Mouse (Mus musculus) bone marrow, adult 2 months (tissue): ENCODE results near the gene Cops4. TPM values are rescaled to one million over a fixed set of nuclear protein-coding genes. Genes with fewer than 3 reads are reported as not detected.

Source experiments
- H3K27ac ChIP-seq: fragments of 200-500 bp; 2 replicates; pipeline ENCODE4 v1.5.1; 2012; ENCODE audit warnings: low read depth, mild to moderate bottlenecking, control low read depth, inconsistent platforms, low read length; ENCODE audit not compliant: control insufficient read depth, poor library complexity, insufficient read depth
- H3K4me1 ChIP-seq: fragments of 200-500 bp; 2 replicates; pipeline ENCODE4 v1.6.1; 2011; ENCODE audit warnings: low read length; ENCODE audit not compliant: control insufficient read depth, insufficient read depth
- H3K4me3 ChIP-seq: fragments of 200-500 bp; replicated peaks from 2 replicates; pipeline ENCODE3; 2011; ENCODE audit warnings: mild to moderate bottlenecking, low read depth, low read length, control low read depth; ENCODE audit not compliant: control insufficient read depth
- CTCF ChIP-seq: fragments of 200-500 bp; IDR thresholded peaks from 2 replicates; pipeline ENCODE4 v1.5.1; 2011; ENCODE audit warnings: low read length, control low read depth; ENCODE audit not compliant: control insufficient read depth, insufficient read depth
- POLR2A ChIP-seq: fragments of 200-500 bp; IDR thresholded peaks from 2 replicates; pipeline ENCODE4 v1.6.1; 2011; ENCODE audit warnings: low read depth, mild to moderate bottlenecking, control low read depth, low read length, borderline replicate concordance; ENCODE audit not compliant: control insufficient read depth
- WGBS: fragments of 180-500 bp; shearing (Covaris S2); methylation state at CpG from one replicate; pipeline ENCODE4 v1.1.7; 2018; 5-methylcytosine and 5-hydroxymethylcytosine counted together
- polyA plus RNA-seq: library from polyadenylated mRNA; stranded (reverse); fragments of >200 nt; gene quantifications from 2 replicates; pipeline ENCODE4 v1.2.4, GENCODE M21; 2011; ENCODE audit warnings: low replicate concordance; ENCODE audit not compliant: missing spikeins, insufficient read depth, insufficient read length

The Cops4 gene
- polyA plus RNA-seq: 26.8 and 45.5 TPM in 2 replicates

DNA sequence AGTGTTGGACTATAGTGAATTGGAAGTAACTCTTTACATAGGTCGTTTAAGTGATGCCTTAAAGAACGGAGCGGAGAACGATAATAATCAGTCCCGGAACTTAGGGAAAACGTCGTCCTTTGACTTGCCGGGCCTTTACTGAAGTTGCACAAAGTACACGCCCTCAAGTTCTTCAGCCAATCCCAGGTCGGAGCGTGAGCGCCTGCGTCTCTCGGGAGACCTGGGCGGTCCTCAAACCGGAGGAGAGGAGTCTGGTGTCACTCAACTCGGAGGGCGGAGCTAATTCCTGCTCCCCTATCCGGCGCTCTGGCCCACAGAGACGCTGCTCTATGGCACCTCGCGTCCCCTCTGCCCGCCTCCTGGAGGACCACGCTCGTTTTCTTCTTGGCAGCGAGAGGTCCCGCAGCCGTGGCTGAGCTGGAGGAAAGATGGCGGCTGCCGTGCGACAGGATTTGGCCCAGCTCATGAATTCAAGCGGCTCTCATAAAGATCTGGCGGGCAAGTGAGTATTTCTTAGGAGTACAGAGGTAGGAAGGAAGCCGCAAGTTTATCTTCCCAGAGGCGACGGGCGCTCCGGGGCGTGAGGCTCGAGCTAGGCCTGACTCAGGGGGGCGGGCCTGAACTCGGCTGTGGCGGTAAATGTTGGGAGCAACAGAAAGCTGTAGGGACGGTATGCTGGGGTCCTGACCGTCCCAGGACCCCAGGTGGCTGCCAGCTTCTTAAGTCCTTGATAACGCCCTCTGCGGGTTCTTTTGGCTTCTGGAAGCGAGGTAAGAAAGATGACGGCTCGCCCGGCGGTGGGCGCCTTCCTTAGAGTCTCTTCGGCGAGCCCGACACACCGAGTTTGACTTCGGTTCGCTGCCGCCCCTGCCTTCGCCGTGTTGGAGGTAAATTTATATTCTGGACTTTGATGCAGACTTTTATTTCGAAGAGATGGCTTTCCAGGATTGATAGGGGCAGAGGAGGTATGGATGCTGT is at the start of gene Cops4:
Gene Cops4, plus strand, starts transcription at position 261 of the 978 bp plus-strand sequence.
- Histone ChIP-seq H3K27ac (peak within 1 kb of the TSS; percentile 57), H3K4me1 (no peaks in the 10 kb centered on the region; the same call in 1 of the 2 replicates), H3K4me3 (peak within 1 kb of the TSS; percentile 85)
- WGBS: under 1% methylated on average over 64 of the region's 64 CpGs
- no peak for TF ChIP-seq CTCF
- peak; percentile 66; the same call in 1 of the 2 replicates for TF ChIP-seq POLR2A

DNA sequence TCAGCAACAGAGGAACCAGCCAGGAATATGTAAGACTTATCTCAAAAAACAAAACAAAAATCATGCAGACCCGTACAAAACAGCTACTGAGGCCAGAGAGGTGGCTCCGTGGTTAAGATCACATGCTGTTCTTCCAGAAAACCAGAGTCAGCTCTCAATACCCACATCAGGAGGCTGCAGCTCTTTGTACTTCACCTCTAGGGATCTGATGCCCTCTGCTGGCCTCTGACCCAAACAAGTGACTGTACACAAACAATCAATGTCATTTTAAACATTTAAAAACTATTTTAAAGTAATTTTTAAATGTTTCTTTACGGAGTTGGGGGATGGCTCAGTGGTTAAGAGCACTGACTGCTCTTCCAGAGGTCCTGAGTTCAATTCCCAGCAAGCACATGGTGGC is 41.8 kb upstream of the Cops4 start:
- no peak overlapping the region for H3K27ac ChIP-seq
- TF ChIP-seq POLR2A: no peak
- TF ChIP-seq CTCF: no peak
- WGBS: 54% methylated on average over 3 of the region's 3 CpGs
- no peak overlapping the region for H3K4me3 ChIP-seq
- no peaks in the 10 kb centered on the region for H3K4me1 ChIP-seq

DNA sequence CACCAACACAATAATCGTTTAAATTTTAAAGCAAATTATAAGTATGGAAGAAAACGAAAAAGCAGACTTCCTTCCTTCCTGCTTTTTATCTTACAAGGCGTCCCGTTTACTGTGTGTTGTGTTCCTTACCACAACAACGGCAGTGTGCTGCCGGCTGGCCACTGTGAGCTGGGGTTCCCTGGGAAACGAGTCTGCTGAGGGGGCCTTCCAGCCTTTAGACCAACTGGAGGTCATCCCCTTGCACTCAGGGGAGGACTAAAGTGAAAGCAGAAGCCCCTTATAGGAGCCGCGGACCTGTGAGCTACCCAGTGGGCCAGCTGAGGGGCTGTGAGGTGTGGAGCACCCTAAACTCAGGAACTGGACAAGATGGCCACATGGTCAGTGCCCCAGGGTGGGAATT is 40.5 kb upstream of the Cops4 start:
- no peak for TF ChIP-seq POLR2A
- TF ChIP-seq CTCF: no peak
- Histone ChIP-seq H3K4me1 (no peaks in the 10 kb centered on the region), H3K4me3 (no peak overlapping the region), H3K27ac (no peak overlapping the region)
- 17% methylated on average over 9 of the region's 9 CpGs for WGBS

DNA sequence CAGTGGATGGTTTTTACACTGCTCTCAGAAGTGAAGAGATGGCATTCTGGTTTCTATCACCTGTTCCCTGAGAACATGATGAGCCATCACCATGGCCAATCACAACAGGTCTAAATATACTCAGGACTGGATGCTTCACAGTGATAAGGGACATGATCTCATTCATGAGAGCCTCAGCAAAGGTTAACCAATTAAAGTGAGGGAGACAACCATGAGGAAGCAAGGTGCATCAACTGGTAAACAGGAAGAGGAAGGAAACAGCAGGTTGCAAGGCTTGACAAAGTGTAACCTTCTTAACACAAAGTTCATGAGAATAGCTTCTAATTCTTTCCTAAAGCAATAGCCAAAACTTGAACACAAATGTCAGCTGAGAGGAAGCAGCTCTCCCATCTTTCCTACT is 34.5 kb upstream of the Cops4 start:
- H3K4me3 ChIP-seq: no peak overlapping the region
- H3K4me1 ChIP-seq: peaks cover 2% of the 10 kb centered on the region; the same call in 1 of the 2 replicates
- TF ChIP-seq CTCF: no peak
- no peak for TF ChIP-seq POLR2A
- H3K27ac ChIP-seq: peak overlapping the region; percentile 30; the same call in 1 of the 2 replicates

DNA sequence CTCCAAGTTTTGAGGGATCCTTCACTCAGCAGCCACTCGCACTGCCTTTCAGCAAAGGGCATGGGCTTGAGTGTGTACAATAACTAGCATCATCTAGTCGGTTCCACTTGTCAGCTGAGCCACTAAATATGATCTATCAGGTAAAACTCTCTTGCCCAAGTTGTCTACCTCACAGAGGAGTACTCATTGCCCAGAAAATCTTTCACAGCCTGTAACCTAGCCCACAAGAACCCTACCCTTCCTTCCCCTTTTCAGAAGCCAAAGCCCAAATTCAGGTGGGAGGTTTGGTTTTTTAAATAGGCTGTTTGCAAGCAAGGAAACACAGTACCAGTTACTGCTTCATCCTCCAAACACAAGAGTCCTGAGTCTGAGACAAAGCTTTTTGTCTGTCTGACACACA is 31.0 kb upstream of the Cops4 start:
- peaks cover 2% of the 10 kb centered on the region; the same call in 1 of the 2 replicates for H3K4me1 ChIP-seq
- 40% methylated on average over 2 of the region's 2 CpGs for WGBS
- no peak overlapping the region for H3K4me3 ChIP-seq
- 0 out of 2 replicates have a peak overlapping the region, but pooled peaks have one; percentile 34 for H3K27ac ChIP-seq
- TF ChIP-seq CTCF (no peak), POLR2A (no peak)

DNA sequence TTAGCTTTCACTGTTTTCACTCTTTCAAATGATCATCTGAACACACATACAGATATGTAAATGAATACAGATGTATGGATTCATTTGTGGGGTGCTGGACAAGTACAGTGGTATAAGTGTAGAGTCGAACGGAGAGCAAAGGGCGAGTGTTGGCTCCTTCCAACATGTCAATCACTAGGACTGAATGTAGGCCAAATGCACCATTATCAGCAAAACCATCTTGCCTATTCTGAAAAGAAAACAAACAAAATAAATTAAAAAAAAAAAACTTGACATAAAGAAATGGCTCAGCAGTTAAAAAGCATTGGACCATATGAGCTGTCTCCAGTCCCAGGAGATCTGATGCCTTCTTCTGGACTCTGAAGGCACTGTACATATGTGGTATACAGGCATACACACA is 29.9 kb upstream of the Cops4 start:
- TF ChIP-seq CTCF (no peak), POLR2A (no peak)
- Histone ChIP-seq H3K27ac (no peak overlapping the region), H3K4me1 (peaks cover 2% of the 10 kb centered on the region; the same call in 1 of the 2 replicates), H3K4me3 (no peak overlapping the region)
- WGBS: 88% methylated on average over 3 of the region's 3 CpGs

DNA sequence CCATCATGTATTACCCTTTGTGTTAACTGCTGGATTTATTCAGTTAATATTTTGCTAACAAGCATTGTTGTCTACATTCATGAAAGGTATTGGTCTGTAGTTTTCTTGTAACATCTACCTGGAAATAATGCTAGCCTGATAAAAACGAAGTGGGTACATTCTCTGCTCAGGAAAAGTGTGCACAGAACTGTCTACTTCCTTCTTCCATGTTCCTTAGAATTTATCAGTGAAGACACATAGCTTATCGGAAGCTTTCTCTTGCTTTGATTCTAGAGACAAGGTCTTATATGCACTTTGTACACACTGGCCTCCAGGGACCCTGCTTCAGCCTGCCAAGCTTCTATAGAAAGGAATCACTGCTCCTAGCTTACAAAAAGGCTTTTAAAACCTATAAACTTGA is 28.8 kb upstream of the Cops4 start:
- WGBS: 46% methylated on average over 2 of the region's 2 CpGs
- no peak overlapping the region for H3K27ac ChIP-seq
- H3K4me1 ChIP-seq: peaks cover 2% of the 10 kb centered on the region; the same call in 1 of the 2 replicates
- H3K4me3 ChIP-seq: no peak overlapping the region
- no peak for TF ChIP-seq CTCF
- no peak for TF ChIP-seq POLR2A

DNA sequence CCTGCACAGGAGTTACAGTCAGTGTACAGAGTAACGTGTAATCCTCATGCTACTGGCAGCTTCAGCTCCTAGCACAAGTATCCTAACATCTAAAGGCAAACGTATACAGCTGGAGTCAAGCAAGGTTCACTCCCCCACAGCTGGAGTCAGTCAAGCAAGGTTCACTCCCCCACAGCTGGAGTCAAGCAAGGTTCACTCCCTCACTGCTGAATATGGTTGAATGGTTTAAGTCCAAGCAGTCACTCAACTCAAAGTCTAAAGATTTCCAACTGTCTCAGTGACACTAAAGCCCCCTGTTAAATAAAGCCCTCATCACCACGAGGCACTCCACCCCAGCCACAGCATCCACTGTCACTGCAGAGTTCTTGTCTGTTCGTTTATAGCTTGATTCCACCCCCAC is 26.4 kb upstream of the Cops4 start:
- TF ChIP-seq POLR2A: no peak
- TF ChIP-seq CTCF: no peak
- Histone ChIP-seq H3K27ac (no peak overlapping the region), H3K4me1 (peaks cover 2% of the 10 kb centered on the region; the same call in 1 of the 2 replicates), H3K4me3 (no peak overlapping the region)
- 78% methylated on average over 4 of the region's 4 CpGs for WGBS
